Mouse (Mus musculus) right cerebral cortex, adult 18-20 months (tissue): ENCODE measurements around the gene Rab35.

ENCODE experiments used
- DNase-seq: peaks from one replicate; pipeline ENCODE4 v3.0.0; 2022; ENCODE audit warnings: mixed read lengths

Rab35 gene

GRCm38 (mm10) chr5:115631505-115632357, at the start of gene Rab35:
TSS of gene Rab35 (plus strand) at chr5:115631908.
- peak; percentile 92 for DNase-seq

GRCm38 (mm10) chr5:115585616-115586015, 46.1 kb upstream of the Rab35 start:
- no peak for DNase-seq

- peak; percentile 35 for DNase-seq
These were observed 45.5 kb upstream of the Rab35 start for GRCm38 (mm10) chr5:115586166-115586565.

- DNase-seq, result no peak
These were observed 44.9 kb upstream of the Rab35 start for GRCm38 (mm10) chr5:115586780-115587179.

- DNase-seq, result no peak
These were observed 40.7 kb upstream of the Rab35 start for GRCm38 (mm10) chr5:115591028-115591427.

- DNase-seq, result no peak
These were observed 40.2 kb upstream of the Rab35 start for GRCm38 (mm10) chr5:115591506-115591905.

- no peak for DNase-seq
These were observed 28.1 kb upstream of the Rab35 start for GRCm38 (mm10) chr5:115603561-115603960.

GRCm38 (mm10) chr5:115611566-115611965, 20.1 kb upstream of the Rab35 start:
- DNase-seq, result no peak

GRCm38 (mm10) chr5:115613332-115613731, 18.4 kb upstream of the Rab35 start:
- peak; percentile 46 for DNase-seq

- DNase-seq, result no peak
These were observed 16.8 kb upstream of the Rab35 start for GRCm38 (mm10) chr5:115614948-115615347.

- DNase-seq, result no peak
These were observed 12.0 kb upstream of the Rab35 start for GRCm38 (mm10) chr5:115619690-115620089.

GRCm38 (mm10) chr5:115622686-115623085, 9.0 kb upstream of the Rab35 start:
- no peak for DNase-seq

- DNase-seq, result peak; percentile 58
These were observed 7.8 kb upstream of the Rab35 start for GRCm38 (mm10) chr5:115623694-115624440.

- no peak for DNase-seq
These were observed 5.3 kb upstream of the Rab35 start for GRCm38 (mm10) chr5:115626237-115626886.

- DNase-seq, result no peak
These were observed 3.6 kb upstream of the Rab35 start for GRCm38 (mm10) chr5:115628083-115628482.

- no peak for DNase-seq
These were observed 2.0 kb upstream of the Rab35 start for GRCm38 (mm10) chr5:115629672-115630071.

- no peak for DNase-seq
These were observed 1.4 kb upstream of the Rab35 start for GRCm38 (mm10) chr5:115630291-115630690.

- DNase-seq, result no peak
These were observed 628 bp downstream of the Rab35 start for GRCm38 (mm10) chr5:115632358-115632714.

GRCm38 (mm10) chr5:115633060-115633459, 1.4 kb downstream of the Rab35 start:
- no peak for DNase-seq

GRCm38 (mm10) chr5:115634046-115634445, 2.3 kb downstream of the Rab35 start:
- no peak for DNase-seq

GRCm38 (mm10) chr5:115635536-115635935, 3.8 kb downstream of the Rab35 start:
- no peak for DNase-seq

- DNase-seq, result no peak
These were observed 12.5 kb downstream of the Rab35 start for GRCm38 (mm10) chr5:115644192-115644591.

- no peak for DNase-seq
These were observed 17.2 kb downstream of the Rab35 start for GRCm38 (mm10) chr5:115648876-115649275.

GRCm38 (mm10) chr5:115649699-115650098, 18.0 kb downstream of the Rab35 start:
- DNase-seq, result no peak
